Mouse (Mus musculus) spleen, postnatal 14 days (tissue): ENCODE measurements around the gene Madd.

Experiments used
- DNase-seq, 2 experiments: peaks; one replicate each; pipeline ENCODE4 v3.0.0; 2021 to 2022; ENCODE audit warnings: low spot score in 2 of 2

Madd gene

DNA sequence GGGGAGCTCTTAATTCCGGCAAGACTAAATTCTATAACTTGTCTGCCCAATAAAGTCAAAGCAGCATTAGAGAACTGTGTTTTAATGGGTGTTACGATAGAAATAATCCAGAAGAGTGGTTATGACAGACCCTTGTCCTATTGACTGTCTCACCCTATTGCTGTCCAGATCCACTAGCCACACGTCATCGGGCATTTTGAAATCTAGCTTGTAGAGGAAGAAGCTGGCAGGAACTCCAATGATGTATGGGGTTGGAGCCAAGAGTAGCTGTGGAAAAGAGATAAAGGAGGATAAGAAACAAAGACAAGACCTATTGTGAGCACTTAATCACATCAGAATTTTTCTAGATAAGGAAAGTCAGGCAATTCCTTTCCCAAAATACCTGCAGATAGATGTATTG, 8.1 kb downstream of the Madd start:
- no peak for DNase-seq

DNA sequence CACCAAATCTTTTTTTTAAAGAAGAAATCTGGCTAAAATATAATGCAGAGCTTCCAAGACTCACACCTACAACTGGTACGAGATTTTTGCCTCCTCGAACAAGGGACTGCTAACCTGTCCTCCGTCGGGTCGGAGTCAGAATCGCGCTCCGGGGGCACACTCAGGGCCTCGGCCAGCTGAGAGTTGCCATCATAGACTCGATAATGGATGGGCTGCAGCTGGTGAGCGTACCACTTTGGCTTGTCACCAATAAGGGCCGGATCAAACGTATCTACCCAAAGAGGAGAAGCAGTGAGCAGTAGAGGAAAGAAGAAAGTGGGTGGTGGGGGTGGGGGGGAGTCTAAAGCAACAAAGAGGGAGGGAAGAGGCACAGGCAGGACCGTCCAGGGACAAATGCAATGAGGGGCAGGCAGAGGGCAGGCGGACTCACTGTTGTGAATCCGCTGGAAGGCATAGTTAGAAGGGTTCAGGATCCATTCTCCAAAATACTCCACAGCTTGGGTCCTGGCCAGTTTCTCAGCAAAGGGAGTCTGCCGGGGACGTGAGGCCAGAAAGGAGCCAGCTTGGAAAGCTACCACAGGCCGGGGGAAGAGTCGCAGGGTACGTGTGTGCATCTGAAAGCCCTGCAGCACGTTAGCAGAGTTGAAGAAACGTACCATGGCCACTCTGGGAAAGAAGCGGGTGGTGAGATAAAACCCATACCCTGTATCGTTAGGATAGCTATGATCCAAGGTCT, 13.9 kb downstream of the Madd start:
- no peak for DNase-seq

DNA sequence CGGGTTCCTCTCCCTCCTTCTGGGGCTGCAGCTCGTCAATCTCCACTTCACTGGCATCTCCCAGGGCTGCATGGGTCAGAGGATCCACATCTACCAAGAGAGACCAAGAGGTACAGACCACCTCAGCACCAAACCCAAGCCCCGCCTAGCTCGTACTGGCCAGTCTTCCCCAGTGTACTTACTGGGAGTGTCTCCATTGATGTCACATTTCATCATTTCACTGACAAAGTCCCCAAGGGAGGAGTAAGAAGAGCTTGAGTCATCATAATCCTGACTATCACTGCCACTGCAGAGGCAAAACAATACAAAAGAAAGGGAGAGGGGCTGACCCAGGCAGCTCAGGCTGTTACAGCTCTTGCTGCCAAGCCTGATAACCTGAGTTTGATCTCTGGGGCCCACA, 16.0 kb downstream of the Madd start:
- DNase-seq: no peak

DNA sequence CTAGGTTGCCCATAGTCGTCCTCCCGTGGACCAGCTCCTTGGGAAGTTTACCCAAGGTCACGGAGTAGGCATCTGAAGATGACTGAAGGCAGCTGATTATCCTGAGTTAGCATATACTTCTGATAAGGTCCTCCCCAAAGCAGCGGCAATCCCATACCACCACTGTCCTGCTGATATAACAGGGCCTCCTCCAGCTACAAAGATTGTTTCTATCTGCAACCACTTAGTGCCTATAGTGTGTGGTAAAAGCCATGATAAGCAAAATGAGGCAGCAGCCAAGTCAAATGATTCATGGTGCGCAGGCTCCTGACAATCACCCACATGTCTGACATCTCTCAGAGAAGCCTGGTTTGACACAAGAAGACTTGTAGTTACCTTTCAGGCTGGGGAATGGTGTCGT, 18.6 kb downstream of the Madd start:
- DNase-seq: no peak

DNA sequence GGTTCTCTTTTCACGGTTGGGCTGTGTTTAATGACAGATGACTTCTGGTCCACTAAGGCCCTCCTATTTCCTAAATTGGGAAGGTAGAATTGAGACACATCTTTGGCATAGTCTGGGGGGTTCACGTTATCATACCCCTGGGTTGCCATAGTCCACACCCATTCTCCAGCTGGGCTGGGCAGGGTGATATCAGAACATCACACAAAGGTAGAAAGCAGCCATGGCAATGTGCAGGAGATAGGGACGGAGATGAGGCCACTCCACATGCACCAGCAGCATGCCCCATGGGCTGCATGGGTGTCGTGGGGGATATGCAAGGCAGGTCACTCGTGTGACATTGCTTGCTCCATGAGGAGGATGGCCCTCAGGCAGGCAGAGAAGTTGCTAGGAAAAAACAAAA, 20.1 kb downstream of the Madd start:
- no peak for DNase-seq

DNA sequence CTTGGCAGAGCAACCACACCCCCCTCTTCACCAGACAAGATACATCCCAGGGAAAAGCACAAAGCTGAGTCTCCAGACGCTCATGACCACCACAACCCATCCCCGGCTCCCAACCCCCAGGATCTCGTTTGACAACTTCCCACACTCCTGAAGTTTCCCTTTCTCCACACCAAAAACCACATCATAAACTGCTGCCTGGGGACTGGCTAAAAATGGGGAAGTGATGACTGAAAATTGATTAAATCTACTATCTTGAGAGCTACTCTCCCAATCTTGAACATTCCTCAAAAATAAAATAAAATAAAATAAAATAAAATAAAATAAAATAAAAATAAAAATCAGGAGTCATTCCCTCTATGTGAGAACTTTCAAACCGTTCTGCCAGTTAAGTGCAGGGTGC, 20.7 kb downstream of the Madd start:
- no peak for DNase-seq

DNA sequence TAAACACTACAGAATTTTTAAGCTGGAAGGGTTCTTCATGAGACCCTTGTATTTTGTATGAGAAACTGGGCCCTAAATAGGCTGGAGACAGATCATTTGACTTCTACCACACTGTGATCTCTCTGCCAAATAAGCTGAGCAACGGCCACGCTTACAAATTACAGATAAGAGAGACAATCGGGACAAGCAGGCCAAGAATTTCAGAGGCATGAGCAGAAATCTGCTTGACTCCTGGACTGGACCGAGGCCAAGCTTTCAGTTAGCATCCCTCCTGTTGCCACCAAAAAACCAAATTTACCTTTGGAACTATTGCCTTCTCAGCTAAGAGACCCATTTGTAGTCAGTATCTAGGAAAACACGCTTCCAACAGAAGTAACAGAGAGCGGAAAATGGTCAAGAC, 23.0 kb downstream of the Madd start:
- DNase-seq: no peak

DNA sequence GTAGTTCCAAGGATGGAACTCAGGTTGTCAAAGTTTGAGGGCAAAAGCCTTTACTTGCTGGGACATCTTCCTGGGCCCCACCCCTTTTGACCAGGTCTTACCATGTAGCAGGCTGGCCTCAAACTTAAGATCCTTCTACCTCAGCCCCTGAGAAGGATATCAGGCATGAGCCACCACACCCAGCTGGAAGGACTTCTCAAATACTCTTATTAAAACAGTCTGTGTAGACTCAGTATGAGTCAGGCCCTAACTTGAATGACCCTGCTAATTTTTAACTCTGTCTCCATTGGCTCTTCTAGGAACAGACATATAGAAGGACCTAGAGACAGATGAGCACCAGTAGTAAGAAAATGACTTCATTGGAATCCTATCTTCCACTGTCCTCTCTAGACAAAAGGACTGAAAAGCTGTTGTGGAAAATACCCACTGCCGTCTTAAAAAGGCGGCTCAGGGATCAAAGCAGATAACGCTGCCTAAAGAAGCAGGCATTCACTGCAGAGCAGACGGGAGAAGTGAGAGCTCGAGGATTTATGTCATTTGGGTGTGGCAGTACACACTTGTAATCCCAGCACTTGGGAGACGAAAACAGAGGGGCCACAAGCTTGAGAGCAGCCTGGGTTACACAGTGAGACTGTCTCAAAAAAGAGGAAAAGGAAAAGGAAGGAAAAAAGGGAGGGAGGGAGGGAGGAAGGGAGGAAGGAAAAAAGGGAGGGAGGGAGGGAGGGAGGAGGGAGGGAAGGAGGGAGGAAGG, 26.5 kb downstream of the Madd start:
- DNase-seq: no peak

DNA sequence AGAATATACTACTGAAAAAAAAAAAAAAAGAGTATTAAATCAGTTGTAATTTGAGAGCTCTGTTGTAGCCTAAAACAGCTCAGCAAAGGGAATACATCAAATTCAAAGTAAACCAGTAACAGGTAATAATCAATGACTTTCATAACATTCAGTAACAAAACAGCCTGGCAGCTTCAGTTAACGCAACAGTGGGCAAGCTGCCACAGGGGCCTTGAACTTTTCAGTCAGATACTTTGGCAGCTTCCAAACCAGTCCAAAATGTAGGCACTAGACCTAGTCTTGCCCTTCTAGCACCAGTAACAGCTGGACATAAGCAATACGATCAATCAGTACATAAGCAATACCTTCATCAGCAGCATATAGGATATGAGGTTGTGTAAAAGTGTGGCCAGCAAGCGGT, 29.5 kb downstream of the Madd start:
- DNase-seq: no peak

DNA sequence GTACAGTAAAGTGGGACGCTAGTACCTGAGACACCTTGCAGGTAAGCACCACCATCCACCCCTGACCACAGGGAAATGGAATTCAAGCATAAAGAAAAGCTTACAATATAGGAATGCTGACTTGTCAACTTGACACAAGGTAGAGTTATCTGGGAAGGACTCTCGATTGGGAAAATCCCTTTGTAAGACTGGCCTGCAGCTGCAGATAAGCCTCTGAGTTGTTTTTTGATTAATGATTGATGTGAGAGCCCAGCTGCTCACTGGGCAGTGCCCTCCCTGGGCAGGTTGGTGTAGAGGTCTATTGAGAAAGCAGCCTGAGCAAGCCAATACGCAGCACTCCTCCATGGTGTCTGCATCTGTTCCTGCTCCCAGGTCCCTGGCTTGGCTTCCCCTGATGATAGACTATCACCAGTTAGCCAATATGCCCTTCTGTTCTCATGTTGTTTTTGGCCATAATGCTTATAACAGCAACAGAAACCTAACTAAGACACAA, 30.7 kb downstream of the Madd start:
- no peak for DNase-seq

DNA sequence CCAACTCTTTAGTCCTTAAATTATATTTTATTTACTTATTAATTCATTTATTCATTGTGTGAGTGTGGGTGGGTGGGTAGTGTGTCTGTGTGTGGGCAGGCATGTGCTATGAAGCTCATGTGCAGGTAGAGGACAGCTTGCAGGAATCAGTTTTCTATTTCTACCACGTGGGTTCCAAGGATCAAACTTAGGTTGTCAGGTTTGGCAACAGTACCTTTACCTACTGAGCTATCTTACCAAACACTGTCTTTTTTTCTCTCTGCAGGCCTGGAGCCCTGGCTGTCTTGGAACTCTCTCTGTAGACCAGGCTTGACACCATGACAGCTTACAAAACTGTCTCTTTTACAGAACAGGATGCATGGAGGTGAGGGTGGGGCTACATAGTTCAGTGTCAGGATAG, 32.3 kb downstream of the Madd start:
- no peak for DNase-seq

DNA sequence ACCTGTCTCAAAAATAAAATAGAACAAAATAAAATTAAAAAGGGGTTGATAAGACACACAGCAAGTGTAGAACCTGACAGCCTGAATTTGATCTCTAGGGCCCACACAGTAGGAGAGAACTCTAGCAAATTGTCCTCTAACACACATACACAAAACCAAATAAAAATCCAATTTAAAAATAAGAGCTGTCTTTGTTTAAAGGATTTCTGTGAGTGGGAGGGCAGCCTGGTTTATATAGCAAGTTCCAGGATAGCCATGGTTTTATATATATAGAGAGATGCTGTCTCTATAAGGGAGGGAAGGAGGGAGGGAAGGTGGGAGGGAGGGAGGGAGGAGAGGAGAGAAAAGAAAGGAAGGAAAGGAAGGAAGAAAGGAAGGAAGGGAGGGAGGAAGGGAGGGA, 35.5 kb downstream of the Madd start:
- DNase-seq: no peak

DNA sequence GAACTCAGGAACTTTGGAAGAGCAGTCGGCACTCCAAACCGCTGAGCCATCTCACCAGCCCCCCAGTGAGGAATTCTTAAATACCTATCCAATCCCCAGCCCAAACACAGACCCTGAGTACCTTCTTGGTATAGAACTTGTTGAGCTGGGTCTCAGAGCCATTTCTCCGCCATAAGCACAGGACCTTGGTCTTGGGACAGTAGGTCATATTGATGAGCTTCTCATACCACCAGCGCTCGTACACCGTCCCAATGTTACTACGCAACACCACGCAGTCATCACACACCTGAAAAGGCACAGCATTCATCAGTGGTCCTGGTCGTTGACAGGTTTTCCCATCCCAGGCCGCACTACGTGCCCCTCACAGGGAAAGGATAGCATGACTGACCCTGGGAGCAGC, 40.2 kb downstream of the Madd start:
- DNase-seq: no peak

DNA sequence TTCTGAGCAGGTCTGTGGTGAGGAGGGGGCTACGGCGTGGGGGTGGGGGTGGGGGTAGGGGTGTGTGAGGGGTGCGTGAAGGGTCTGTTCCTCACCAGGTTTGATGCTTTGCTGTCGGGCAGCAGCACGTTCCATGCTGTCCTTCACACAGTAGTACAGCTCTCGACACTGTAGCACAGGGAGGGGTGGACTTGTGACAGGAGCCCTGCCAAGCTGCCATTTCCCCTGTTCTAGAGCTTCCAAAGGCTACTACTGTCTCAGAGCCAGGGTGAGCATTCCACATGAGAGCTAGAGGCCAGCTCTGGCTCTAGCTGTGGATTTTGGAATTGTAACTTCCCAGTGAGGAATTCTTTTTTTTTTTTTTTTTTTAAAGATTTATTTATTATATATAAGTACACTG, 40.7 kb downstream of the Madd start:
- no peak for DNase-seq

DNA sequence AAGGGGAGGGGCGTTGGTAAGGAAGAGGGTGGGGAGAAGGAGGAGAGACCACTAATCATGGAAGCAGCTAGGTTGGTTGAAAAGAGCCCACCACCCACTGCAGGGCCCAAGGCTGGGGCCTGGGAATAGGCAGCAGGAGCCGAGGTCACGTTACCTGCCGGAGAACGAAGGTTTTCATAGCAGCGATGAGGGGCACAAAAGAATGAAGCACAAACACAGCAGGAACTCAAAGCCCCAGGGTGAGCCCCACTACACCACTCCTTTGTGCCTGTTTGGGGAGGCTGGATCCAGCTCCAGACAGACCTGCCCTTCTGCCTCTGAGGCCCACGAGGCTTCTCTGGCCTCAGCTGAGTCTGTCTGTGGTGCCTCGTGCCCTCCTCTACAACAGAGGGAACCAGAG, 43.9 kb downstream of the Madd start:
- no peak for DNase-seq

DNA sequence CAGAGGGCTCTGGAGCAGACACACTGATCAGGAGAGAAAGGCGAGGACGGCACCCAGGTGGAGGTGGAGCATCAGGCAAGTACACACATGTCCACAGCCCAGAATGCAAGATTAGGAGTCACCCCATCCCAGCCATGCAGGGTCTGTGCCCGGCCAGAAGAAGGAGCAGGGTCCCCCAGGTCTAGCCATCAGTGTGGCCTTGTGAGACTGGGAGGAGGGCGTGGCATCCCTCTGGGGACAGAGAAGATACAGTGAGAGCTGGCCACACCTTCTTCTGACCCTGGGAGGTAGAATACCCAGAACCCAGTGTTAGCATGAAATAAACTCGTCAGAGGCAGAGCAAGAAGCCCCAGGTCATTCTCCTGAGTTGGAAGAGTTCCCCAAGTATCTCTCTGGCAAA, 44.3 kb downstream of the Madd start:
- no peak for DNase-seq

DNA sequence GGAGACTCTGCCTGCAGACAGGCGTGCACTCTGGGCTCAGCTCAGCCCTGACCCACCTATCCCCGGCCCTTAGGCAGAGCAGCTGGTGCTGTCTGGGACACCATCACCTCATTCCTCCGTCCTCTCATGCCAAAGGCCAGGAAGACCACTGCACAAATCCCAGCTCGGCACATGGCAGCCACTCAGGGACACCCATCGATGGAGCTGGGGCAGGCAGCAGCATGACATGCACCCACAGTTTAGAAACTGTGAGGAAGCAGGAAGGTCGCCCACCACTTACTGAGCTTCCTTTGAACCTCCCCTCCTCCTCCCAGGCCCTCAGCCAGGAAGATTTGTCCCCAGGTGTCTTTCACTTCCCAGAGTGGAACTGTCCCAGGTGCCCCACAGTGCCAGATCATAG, 46.2 kb downstream of the Madd start:
- DNase-seq: no peak

DNA sequence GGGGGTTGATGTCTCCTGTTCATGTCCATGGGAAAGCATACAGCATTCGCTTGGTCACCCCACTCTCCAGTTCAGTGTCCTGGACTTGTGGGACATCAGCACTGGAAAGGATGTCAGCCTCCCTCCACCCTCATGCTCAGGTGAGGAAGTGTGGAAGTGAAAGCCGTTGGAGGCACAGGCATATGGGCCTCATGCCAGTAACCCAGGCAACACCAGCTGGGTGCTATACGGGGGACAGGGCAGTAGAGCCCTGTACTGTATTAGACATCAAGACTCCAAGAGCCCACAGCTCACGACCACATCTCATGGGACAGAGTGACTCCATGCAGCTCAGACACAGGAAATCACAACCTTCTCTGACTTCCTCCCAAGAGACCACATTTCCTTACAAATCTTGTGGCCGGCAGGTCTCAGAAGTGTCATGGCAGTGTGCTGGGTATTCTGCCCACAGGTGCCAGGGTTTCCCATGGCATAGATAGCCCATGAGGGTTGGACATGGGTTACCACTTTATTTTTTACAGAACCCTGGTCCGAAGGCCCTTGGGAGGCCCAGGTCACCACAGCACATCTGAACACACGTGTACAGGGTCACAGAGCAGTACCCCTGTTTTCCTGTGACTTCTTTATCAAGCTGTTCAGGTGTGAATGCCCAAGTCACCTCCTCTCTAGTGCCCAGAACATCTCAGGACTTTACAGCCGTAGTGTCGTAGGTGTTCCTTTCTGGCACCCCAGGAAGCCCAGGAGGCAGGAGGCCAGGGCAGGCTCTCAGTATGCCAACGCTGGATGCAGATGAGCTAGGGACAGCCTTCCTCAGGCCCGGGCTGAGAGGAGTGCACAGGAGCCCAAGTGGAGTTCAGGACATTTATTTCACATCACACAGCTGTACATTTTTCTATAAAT, 46.9 kb downstream of the Madd start:
- no peak for DNase-seq

DNA sequence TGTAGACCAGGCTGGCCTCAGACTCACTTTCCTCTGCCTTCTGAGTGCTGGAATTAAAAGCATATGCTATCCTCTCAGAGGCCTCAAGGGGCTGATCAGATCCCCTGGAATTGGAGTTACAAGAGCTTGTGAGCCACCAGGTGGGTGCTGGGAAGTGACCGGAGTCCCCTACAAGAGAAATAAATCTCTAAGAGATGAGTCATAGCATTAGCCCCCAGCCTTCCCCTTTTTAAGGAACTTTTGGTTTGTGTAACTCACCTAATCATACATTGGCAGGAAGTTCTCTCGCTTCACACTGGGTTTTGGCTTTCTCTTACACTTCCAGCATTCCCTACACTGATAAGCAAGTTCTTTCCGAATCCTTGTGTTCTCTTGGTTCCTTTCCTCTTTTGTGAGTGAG, 51.6 kb downstream of the Madd start:
- DNase-seq: no peak

DNA sequence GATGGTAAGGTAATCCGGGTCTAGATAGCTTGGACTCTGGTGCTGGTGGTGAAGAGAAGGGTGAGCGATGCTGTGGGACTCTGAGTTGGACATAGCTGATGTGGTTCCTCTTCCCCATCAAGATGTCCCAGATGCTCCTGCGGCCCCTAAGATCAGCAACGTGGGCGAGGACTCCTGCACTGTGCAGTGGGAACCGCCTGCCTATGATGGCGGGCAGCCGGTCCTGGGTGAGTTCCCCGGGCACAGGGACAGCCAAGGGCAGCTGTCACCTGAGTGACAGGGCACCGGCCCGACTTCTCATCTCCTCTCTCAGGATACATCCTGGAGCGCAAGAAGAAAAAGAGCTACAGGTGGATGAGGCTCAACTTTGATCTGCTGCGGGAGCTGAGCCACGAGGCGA, 52.4 kb downstream of the Madd start:
- no peak for DNase-seq

DNA sequence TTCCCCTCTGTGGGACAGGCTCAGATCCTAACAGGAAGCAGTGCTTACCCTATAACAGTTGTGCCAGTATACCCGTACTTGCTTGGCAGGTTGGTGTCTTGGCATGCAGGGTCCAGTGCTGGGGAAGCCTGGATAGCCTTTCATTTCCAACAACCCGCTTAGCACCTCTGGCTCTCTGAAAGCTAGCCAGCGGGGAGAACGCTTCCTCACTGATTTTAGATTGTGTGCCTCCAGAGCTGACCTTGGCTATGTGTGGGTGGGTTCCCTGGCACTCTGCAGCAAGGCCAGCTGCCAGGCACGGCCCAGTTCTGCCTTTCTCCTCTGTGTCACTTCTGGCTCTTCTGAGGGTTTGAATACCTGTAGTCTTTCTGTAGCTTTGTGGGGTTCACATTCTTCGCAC, 53.5 kb downstream of the Madd start:
- no peak for DNase-seq

DNA sequence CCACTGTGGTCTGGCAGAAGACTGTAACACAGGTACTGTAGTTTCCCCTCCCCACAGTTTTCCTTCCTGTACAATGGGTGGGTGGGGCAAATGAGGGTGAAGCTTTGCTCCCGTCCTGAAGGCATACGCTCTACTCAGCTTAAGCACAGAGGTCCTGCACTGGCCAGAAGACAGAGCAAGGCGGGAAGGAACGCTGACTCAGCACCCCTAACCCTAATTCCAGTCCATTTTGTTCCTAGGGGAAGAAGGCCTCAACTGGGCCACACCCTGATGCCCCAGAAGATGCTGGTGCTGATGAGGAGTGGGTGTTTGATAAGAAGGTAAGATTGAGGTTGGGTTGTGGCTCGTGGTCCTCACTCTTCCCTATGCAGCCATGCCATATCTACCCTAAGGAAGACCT, 54.9 kb downstream of the Madd start:
- DNase-seq: no peak

DNA sequence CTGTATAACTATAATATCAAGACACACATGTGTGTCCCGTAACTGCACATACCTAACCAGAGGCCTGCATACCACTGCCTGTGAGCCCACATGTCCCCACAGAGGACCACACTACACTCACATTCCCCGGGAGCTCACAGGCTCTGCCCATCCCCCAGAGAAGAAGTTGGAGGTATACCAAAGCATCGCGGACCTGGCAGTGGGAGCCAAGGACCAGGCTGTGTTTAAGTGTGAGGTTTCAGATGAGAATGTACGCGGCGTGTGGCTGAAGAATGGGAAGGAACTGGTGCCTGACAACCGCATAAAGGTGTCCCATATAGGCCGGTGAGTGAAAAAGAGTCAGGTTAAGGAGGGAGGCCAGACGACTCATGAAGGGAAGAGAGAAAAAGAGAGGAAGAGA, 58.5 kb downstream of the Madd start:
- no peak for DNase-seq
